Mouse (Mus musculus): ENCODE measurements around the gene Nmnat3. TPM values are rescaled to one million over a fixed set of nuclear protein-coding genes. Genes with fewer than 3 reads are reported as not detected.

Gene Nmnat3
- polyA plus RNA-seq, 2 experiments = 19.1 to 26.8 TPM

DNA sequence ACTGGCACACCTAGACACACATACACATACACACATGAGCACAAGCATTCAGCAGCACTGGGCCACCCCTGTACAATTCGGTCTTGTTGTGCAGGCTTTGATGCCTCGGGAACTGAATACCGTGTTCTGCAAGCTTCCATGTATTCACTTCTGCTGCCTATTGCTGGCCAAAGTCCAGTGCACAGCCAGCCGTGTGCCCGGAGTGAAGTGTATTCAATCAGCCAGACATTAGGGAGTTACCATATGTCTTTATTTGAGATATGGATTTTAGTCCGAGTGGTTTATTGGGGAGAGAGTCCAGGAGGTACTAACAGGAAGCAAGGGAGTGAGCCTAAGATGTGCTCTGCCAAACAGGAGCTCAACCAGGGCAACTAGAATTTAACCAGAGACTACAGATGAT is 19.8 kb downstream of the Nmnat3 start:
- WGBS (ENCODE audit: insufficient replicate concordance) = 79% methylated on average over 6 of the region's 6 CpGs
- Histone ChIP-seq H3K4me1 (replicated peaks; ENCODE audit: control insufficient read depth in 2 of 2, insufficient read depth in 2 of 2, low read length in 1 of 2) (peaks cover 3 to 33% of the 10 kb centered on the region in 2 experiments), H3K27ac (no peak overlapping the region; the same call in 1 of the 2 replicates)

GRCm38 (mm10) chr9:98311316-98311965 is 24.2 kb downstream of the Nmnat3 start:
- Histone ChIP-seq H3K27me3 (ENCODE audit: control insufficient read depth, insufficient read depth, low read length) (no peaks in the 10 kb centered on the region), H3K36me3 (replicated peaks; ENCODE audit: control insufficient read depth, insufficient read depth, low read depth) (peaks cover 13% of the 10 kb centered on the region), H3K9ac (replicated peaks) (no peak overlapping the region), H3K4me1 (replicated peaks; ENCODE audit: control insufficient read depth in 2 of 2, insufficient read depth in 2 of 2, low read length in 1 of 2) (peaks cover 32 to 49% of the 10 kb centered on the region in 2 experiments), H3K9me3 (ENCODE audit: control insufficient read depth, low read length) (no peaks in the 10 kb centered on the region), H3K4me2 (ENCODE audit: low read depth) (no peak overlapping the region; the same call in 1 of the 2 replicates), H3K27ac (peak overlapping the region; percentile 70; the same call in 1 of the 2 replicates), H3K4me3 (ENCODE audit: insufficient read depth in 1 of 2, low read depth in 2 of 2, low read length in 2 of 2) (no peak overlapping the region)
- no peak for ATAC-seq (ENCODE audit: insufficient read depth)
- no peak for TF ChIP-seq CTCF (IDR thresholded peaks at IDR 0.05; ENCODE audit: low read depth)
- no peak for TF ChIP-seq EP300 (IDR thresholded peaks at IDR 0.05; ENCODE audit: low read depth)
- no peak for DNase-seq (ENCODE audit: low read depth in 3 of 3, low spot score in 3 of 3)
- 85% methylated on average over 12 of the region's 12 CpGs for WGBS (ENCODE audit: insufficient replicate concordance)

More for the DNA sequence above, 19.8 kb downstream of the Nmnat3 start:
- H3K27me3 ChIP-seq (ENCODE audit: control insufficient read depth, insufficient read depth, low read length) = no peaks in the 10 kb centered on the region
- DNase-seq (ENCODE audit: low read depth in 3 of 3, low spot score in 3 of 3) = no peak
- ATAC-seq (ENCODE audit: insufficient read depth) = no peak
- no peak overlapping the region for H3K4me2 ChIP-seq (ENCODE audit: low read depth)
- H3K36me3 ChIP-seq (replicated peaks; ENCODE audit: control insufficient read depth, insufficient read depth, low read depth) = peaks cover 41% of the 10 kb centered on the region
- H3K9me3 ChIP-seq (ENCODE audit: control insufficient read depth, low read length) = no peaks in the 10 kb centered on the region
- TF ChIP-seq CTCF (IDR thresholded peaks at IDR 0.05; ENCODE audit: low read depth) (no peak), EP300 (IDR thresholded peaks at IDR 0.05; ENCODE audit: low read depth) (no peak)
- no peak overlapping the region for H3K9ac ChIP-seq (replicated peaks)
- no peak overlapping the region for H3K4me3 ChIP-seq (ENCODE audit: insufficient read depth in 1 of 2, low read depth in 2 of 2, low read length in 2 of 2)

DNA sequence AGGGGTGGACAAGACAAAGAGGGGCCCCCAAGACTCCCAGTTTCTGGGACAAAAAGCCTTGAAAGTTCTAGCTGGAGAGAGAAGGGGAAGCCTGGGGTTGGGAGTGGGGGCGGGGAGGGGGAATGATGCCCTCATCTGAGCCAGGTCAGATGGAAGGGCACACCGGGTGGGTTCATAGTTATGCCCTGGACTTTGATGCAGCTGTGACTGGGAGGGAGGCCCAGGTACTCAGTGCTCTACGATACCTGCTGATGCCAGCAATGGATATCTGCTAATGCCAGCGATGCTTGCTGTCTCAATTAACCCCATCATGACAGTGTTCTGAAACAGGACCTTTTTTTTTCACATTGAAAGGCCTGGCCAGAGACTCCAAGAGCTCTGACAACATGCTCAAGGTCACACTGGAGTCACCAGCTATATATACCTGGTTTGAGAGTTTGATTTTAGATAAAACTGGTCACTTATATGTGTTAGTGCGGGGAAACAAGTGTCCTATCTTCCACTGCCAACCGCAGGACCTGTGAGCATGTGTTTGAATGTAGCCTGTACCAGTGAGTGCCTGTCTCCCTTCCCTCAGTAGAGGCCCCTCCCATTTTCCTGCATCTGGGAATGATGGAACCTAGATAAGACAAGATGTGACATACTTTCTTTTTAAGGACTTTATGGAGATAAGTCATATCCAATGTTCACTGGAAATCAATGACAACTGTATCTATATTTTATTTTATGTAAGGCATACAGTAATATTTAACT is 25.6 kb downstream of the Nmnat3 start:
- peak overlapping the region; percentile 40 for H3K4me2 ChIP-seq (ENCODE audit: low read depth)
- H3K9me3 ChIP-seq (ENCODE audit: control insufficient read depth, low read length) = no peaks in the 10 kb centered on the region
- WGBS (ENCODE audit: insufficient replicate concordance) = 47% methylated on average over 6 of the region's 6 CpGs
- peaks cover 10% of the 10 kb centered on the region for H3K36me3 ChIP-seq (replicated peaks; ENCODE audit: control insufficient read depth, insufficient read depth, low read depth)
- peak; percentile 45; the same call in 1 of the 2 replicates for ATAC-seq (ENCODE audit: insufficient read depth)
- peak; percentile 45 to 64 (median 59) for DNase-seq (ENCODE audit: low read depth in 3 of 3, low spot score in 3 of 3)
- no peaks in the 10 kb centered on the region for H3K27me3 ChIP-seq (ENCODE audit: control insufficient read depth, insufficient read depth, low read length)
- TF ChIP-seq CTCF (IDR thresholded peaks at IDR 0.05; ENCODE audit: low read depth) (no peak), EP300 (IDR thresholded peaks at IDR 0.05; ENCODE audit: low read depth) (no peak)
- no peak overlapping the region for H3K4me3 ChIP-seq (ENCODE audit: insufficient read depth in 1 of 2, low read depth in 2 of 2, low read length in 2 of 2)
- peak overlapping the region; percentile 14 for H3K9ac ChIP-seq (replicated peaks)
- H3K27ac ChIP-seq = peak overlapping the region; percentile 70
- H3K4me1 ChIP-seq (replicated peaks; ENCODE audit: control insufficient read depth in 2 of 2, insufficient read depth in 2 of 2, low read length in 1 of 2) = peaks cover 32 to 43% of the 10 kb centered on the region in 2 experiments

DNA sequence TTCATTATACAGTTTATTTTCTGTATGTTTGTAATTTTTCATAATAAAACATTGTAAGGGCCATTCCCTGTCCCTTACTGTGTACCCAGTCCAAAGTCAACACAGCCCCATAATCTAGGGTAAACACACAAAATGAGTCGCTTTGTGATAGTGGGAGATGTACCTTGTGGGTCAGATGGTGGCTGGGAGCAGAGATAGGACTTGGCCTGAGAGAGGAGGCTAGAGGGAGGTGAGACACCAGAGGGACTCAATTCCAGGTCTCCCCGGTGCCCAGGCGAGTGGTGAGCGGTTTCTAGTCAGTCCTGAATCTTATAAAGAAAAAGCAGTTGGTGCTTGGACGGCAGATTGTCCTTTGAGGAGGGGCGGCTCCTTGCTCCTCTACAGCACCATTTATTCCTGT is 26.4 kb downstream of the Nmnat3 start:
- peak; percentile 96 for ATAC-seq (ENCODE audit: insufficient read depth)
- H3K4me2 ChIP-seq (ENCODE audit: low read depth) = peak overlapping the region; percentile 74
- H3K9ac ChIP-seq (replicated peaks) = peak overlapping the region; percentile 62

More for the DNA sequence above, 26.4 kb downstream of the Nmnat3 start:
- TF ChIP-seq CTCF (IDR thresholded peaks at IDR 0.05; ENCODE audit: low read depth) (0 out of 2 replicates have a peak, but pooled peaks have one; percentile 9), EP300 (IDR thresholded peaks at IDR 0.05; ENCODE audit: low read depth) (peak; percentile 97)
- 17% methylated on average over 6 of the region's 6 CpGs for WGBS (ENCODE audit: insufficient replicate concordance)
- H3K9me3 ChIP-seq (ENCODE audit: control insufficient read depth, low read length) = no peaks in the 10 kb centered on the region
- H3K36me3 ChIP-seq (replicated peaks; ENCODE audit: control insufficient read depth, insufficient read depth, low read depth) = peaks cover 12% of the 10 kb centered on the region
- H3K27me3 ChIP-seq (ENCODE audit: control insufficient read depth, insufficient read depth, low read length) = no peaks in the 10 kb centered on the region
- H3K4me3 ChIP-seq (ENCODE audit: insufficient read depth in 1 of 2, low read depth in 2 of 2, low read length in 2 of 2) = peak overlapping the region; percentile 16 to 18; a peak in 3 of 4 replicates
- peaks cover 32 to 43% of the 10 kb centered on the region in 2 experiments for H3K4me1 ChIP-seq (replicated peaks; ENCODE audit: control insufficient read depth in 2 of 2, insufficient read depth in 2 of 2, low read length in 1 of 2)
- peak; percentile 82 to 91 (median 83) for DNase-seq (ENCODE audit: low read depth in 3 of 3, low spot score in 3 of 3)
- peak overlapping the region; percentile 87 for H3K27ac ChIP-seq

All from liver, embryonic 14.5 days (tissue).